Mouse (Mus musculus) brain, embryonic 18.5 days (tissue): Measurements from ENCODE around the gene Farp1.

ENCODE experiments used
- DNase-seq: peaks from one replicate; pipeline ENCODE4 v3.0.0-alpha.2; 2012; ENCODE audit warnings: low read depth, low spot score

Farp1 gene

GRCm38 (mm10) chr14:121145698-121146097, 110.7 kb downstream of the Farp1 start:
- no peak for DNase-seq

DNA sequence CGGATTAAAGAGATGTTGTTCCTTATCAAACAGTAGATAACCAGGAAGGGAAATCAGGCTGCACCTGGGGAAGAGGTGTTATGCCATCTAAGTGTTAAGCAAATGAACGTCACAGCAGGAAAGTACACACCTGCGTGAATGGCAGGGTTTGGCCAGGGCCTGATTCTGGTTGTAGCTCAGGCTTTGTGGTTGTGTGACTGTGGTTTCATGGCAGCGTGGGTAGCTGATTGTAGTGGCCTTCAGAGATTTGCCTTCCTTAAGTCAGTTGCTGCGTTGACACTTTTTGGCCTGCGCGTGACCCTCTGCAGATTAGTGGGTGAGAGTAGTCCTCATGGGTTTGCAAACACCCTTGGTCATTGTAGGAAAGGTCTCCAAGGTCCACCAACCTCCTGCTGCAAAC, 111.2 kb downstream of the Farp1 start:
- no peak for DNase-seq

DNA sequence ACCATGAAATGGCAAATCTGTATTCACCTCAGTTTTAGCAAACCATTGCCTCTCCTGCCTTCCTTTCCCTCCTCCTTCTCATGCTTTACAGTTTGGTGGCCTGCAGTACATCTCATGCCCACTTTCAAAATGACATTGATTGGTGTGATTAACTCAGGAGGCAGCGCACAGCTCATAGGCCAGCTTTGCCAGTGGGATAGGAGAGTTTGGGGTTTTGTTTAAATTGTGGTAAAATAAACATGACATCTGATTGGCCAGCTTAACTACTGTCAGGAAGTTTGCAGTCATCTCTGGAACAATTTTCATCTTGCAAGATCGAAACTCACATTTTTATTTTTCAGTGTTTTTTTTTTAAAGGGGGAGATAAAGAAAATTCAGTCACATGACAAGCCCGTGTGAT, 112.0 kb downstream of the Farp1 start:
- no peak for DNase-seq

- DNase-seq, result no peak
These were observed 113.2 kb downstream of the Farp1 start for GRCm38 (mm10) chr14:121148088-121148785.

GRCm38 (mm10) chr14:121149984-121150383, 115.0 kb downstream of the Farp1 start:
- no peak for DNase-seq

GRCm38 (mm10) chr14:121151837-121152236, 116.8 kb downstream of the Farp1 start:
- no peak for DNase-seq

DNA sequence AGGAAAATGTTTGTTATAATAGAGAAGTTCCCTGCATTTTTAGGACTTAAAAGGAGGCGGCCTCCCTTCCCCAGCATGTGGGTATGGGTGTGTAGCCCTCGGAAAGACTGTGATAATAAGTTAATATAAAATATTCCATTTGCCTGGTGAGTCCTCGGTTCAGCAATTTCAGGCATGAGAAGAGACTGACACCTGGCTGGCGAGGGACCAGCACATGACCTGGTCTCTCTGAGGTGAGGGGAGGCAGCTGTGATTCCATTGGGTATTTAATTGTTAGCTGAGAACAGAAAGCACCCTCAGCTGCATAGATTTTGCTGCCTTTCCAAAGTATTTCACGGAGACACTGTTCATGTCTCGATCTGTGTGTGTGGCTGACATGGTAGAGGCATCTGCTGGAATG, 117.8 kb downstream of the Farp1 start:
- DNase-seq, result no peak

DNA sequence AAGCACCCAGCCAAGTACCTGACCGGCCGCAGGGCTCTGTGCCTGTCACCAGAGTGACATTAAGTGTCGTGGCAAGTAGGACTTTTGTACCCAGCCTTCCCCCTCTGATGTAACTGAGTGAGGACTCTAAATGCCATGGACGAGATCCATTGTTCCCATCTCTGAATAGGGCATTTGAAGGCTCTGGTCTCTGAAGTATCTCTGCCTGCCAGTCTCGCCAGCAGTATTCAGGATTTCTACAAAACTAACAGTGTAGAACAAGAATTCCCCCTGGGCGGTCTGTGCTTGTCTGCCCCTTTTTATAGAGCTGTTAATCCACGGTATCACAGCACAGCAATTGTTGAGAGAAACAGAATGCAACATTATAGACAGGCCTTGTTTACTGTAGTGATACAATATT, 118.3 kb downstream of the Farp1 start:
- no peak for DNase-seq

DNA sequence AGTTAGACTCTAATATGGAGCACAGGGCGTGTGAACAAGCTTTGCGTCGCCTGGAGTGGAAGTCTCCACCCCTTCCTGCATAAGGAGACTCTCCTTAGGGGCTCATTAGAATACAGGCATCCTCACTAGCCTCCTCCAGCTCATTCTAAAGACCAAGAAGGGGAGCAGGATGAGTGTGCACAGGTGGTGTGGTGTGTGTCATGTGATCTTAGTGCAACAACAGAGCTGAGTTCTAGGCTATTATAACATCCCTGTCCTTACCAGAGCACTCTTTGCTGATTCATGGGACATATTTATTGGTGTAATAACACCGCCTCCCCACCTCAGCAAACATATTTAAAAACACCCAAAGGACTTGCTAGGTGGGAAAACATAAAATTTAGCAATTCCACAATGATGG, 120.2 kb downstream of the Farp1 start:
- DNase-seq, result no peak

- DNase-seq, result no peak
These were observed 123.6 kb downstream of the Farp1 start for GRCm38 (mm10) chr14:121158616-121159015.

DNA sequence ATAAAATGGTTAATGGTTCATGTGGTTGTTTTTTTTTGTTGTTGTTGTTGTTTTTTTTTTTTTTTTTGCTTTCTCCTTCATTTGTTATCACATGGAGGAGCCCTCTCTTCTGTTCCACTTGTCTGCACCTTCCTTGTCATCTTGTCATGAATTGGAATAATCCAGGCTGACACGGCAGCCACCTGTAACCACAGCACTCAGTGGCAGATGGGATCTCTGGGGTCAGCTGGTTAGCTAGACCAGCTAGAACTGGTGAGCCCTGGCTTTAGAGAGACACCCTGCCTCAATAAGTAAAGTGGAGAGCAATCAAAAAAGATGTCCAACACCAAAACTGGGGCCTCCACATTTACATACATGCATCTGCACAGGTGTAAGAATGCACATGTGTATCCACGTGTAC, 127.8 kb downstream of the Farp1 start:
- no peak for DNase-seq

DNA sequence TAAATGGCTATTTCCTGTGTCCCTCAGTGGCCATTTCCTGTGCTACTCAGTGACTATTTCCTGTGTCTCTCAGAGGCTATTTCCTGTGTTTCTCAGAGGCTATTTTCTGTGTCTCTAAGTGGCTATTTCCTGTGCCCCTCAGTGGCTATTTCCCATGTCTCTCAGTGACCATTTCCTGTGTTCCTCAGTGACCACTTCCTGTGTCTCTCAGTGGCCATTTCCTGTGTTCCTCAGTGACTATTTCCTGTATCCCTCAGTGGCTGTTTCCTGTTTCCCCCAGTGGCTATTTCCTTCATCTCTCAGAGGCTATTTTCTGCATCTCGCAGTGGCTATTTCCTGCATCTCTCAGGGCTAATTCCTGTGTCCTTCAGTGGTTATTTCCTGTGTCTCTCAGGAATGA, 129.9 kb downstream of the Farp1 start:
- DNase-seq, result no peak

DNA sequence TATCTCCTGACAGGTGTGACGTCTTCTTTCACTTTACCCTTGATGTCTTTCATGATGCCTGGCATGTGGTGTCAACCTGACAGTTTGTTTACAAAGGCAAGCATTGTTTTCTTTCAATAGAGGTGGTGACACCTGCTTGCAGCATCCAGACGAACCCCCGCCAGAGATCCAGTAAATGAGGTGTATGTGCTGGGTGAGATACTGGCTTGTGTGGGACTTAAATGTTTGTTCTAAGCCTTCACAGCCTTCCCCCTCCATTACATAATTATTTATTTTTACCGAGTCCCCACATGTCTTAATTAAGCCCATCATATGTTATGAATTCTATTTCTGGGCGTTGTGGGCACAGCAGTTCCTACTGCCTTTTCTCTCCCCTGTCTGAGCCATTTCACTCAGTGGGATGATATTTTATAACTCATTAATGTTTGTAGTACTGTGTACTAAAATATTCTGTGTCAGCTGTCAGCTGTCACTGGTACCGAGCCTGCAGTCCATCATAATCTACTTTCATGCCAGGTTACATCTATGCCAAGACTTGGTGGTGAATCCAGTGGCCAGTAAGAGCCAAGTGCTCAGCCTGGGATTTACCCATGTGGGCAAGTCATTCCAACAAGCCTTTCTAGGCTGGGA, 130.5 kb downstream of the Farp1 start:
- no peak for DNase-seq

- DNase-seq, result no peak
These were observed 131.0 kb downstream of the Farp1 start for GRCm38 (mm10) chr14:121166038-121166436.

DNA sequence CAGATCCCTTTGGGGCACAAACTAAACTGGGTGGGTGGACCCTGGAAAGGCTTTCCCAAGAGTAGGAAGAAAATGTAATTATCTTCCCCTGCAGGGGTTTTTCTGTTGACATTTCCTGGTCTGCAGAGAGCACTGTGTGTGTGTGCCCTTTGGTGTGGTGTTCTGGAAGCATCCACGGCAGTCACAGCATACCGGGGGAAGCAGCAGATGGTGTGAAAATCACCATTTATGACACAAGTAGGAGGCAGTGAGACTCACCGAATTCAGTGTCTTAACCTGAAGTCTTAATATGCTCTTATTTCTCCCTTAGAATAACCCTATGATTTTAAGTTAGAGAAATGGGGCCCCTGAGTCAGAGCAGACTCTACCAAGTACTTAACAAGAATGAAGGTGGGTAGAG, 133.7 kb downstream of the Farp1 start:
- no peak for DNase-seq

GRCm38 (mm10) chr14:121170321-121170720, 135.3 kb downstream of the Farp1 start:
- DNase-seq, result no peak

DNA sequence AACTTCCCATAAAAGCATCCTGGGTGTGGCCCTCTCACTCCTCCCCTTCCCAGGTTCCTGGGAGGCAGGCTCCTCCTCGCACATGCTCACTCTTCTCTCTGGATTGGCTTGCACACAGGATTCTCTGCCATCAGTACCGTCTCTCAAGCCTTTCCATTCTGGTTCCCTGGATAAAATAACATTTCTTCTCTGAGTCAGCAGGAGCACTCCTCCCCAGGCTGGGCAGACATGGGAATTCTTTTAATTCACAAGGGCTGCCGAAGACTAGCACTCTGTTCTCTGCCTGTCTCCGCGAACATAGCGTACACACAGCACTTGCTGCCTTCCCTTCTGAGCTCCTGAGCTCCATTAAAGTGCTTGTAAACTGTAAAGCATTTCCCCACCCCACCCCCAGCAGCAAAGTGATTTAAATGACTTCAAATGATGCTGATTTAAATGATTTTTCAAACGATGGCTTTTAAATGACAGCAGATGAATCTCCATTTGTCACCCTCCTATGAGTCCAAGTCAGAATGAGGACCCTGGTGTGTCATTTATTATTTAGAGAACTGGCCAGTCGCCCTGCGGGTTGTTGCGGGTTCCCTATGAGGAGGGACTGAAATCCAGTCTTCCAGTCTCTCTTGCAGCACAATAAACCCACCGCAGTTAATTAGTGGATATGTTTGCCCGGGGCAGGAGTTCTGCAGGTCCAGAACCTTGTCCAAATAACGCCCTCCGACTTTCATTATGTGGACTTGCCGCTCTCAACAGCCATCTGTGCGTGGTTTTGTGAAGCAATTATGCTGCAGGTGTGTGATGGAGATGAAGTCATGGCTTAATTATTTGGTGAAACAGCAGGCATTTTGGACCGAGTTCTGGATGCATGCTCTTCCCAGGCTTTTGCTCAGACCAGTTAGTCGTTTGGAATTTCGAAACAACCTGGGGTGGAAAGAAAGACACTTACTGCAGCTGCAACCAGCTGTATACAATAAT, 137.4 kb downstream of the Farp1 start:
- no peak for DNase-seq

DNA sequence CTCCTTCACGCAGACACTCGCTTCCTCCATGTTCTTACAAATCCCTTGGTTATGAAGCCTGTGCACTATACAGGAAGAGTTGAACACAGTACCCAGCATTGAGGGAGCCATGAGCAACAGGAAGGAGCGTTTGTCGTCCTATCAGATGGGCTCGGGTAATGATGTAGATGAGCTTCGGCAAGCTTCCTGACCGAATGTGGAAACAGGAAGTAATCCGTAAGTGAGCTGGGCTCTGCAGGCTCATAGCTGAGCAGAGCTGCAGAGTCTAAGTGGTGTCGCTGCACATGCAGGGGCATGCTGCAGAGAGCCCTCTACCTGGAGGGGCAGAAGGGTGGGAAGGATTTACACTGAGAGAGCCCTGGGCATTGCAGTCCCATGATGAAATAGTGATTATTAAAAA, 140.4 kb downstream of the Farp1 start:
- no peak for DNase-seq

DNA sequence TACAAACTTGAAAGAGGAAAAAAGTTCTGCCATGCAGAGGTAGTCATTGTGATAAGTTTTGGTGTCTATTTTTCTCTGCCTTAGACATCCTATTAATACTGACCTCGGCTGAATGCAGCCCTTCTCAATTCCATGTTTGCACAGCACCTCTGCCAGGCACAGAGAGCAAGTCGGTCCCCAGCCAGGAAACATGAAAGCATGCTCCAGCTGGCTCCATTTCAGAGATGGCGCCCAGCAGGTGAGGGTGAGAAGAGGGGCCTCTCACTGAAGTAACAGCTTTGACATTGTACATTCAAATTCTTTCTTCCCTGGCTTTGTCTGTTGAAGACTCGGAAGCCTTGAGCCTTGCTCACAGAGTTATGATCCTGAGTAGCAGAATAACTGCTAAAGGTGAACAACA, 140.9 kb downstream of the Farp1 start:
- DNase-seq, result no peak

GRCm38 (mm10) chr14:121177907-121178306, 142.9 kb downstream of the Farp1 start:
- no peak for DNase-seq

GRCm38 (mm10) chr14:121180611-121181010, 145.6 kb downstream of the Farp1 start:
- DNase-seq, result no peak

DNA sequence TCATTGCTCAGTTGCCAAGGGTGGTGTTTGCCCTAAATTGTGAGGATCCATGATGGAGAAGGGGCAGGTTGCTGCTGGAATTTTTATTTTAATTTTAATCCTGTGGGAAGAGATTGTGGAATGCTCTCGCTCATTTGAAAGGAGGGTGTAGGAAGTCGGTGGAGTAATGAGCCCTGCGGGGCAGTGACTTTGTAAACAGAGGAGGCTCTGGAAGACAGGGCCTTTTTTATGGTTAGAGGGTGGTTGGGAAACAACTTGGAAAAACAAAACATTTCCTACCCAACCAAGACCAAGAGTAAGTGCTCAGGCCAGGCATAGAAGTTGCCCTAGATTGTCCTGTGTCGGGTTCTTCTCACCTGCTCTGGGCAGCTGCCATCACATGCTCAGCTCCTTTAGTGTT, 146.8 kb downstream of the Farp1 start:
- no peak for DNase-seq
